Mouse (Mus musculus): ENCODE results near the gene Fbxl17. TPM values are rescaled to one million over a fixed set of nuclear protein-coding genes. Genes with fewer than 3 reads are reported as not detected.

Gene Fbxl17
- polyA plus RNA-seq, 1 experiment from 2014 or later: 7.0 TPM

- H3K9ac ChIP-seq: no peak overlapping the region
- WGBS: 75% methylated on average over 9 of the region's 9 CpGs
- H3K27ac ChIP-seq: no peak overlapping the region
- no peaks in the 10 kb centered on the region for H3K36me3 ChIP-seq (replicated peaks)
- no peaks in the 10 kb centered on the region for H3K4me1 ChIP-seq
- H3K4me3 ChIP-seq (replicated peaks): no peak overlapping the region
- no peaks in the 10 kb centered on the region for H3K27me3 ChIP-seq
- H3K4me2 ChIP-seq: no peak overlapping the region
- no peaks in the 10 kb centered on the region for H3K9me3 ChIP-seq
- ATAC-seq (ENCODE audit: low FRiP score): no peak
Measured at GRCm38 (mm10) chr17:63240021-63240730, 259.6 kb downstream of the Fbxl17 start.

DNA sequence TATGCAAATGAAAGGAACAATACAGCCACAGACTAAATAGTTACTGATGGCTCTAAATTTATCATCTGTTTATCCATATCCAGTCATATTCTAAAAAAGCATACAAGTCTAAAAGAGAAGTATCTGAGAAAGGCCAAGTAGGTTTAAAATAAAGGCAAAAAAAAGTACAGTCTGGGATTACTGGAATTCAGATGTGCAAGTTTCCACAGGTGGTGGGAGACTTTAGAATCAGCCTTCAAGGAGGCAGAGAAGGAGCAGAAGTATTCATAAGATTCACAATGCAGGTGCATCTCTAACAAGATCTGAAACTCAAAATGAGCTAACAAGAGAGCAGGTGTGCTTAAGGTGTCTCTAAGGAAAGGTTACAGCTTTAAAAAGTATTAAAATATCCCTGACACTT, 263.0 kb downstream of the Fbxl17 start:
- Histone ChIP-seq H3K9ac (no peak overlapping the region), H3K27me3 (no peaks in the 10 kb centered on the region), H3K4me1 (no peaks in the 10 kb centered on the region), H3K4me2 (no peak overlapping the region), H3K9me3 (no peaks in the 10 kb centered on the region), H3K4me3 (replicated peaks) (no peak overlapping the region), H3K36me3 (replicated peaks) (no peaks in the 10 kb centered on the region), H3K27ac (no peak overlapping the region)
- ATAC-seq (ENCODE audit: low FRiP score): no peak

DNA sequence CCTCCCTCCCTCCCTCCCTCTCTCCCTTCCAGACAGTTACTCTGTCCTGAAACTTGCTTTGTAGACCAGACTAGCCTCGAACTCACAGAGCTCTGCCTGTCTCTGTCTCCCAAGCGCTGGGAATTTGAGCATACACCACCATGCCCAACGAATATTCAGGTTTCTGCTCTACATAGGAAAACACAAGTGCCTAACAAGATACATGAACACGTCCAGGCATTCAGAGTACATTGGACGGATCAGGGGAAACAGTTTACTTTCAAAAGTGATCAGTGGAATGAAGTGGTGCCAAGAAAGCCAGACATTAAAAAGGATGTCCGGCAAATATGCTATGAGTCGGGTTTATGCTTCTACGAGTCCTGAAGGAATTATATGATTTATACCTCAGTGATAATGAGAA, 263.6 kb downstream of the Fbxl17 start:
- ATAC-seq (ENCODE audit: low FRiP score): no peak
- H3K4me2 ChIP-seq: no peak overlapping the region
- no peak overlapping the region for H3K27ac ChIP-seq
- H3K27me3 ChIP-seq: no peaks in the 10 kb centered on the region
- no peaks in the 10 kb centered on the region for H3K9me3 ChIP-seq
- H3K4me1 ChIP-seq: no peaks in the 10 kb centered on the region
- no peaks in the 10 kb centered on the region for H3K36me3 ChIP-seq (replicated peaks)
- WGBS: 85% methylated on average over 8 of the region's 8 CpGs
- no peak overlapping the region for H3K4me3 ChIP-seq (replicated peaks)
- H3K9ac ChIP-seq: no peak overlapping the region

DNA sequence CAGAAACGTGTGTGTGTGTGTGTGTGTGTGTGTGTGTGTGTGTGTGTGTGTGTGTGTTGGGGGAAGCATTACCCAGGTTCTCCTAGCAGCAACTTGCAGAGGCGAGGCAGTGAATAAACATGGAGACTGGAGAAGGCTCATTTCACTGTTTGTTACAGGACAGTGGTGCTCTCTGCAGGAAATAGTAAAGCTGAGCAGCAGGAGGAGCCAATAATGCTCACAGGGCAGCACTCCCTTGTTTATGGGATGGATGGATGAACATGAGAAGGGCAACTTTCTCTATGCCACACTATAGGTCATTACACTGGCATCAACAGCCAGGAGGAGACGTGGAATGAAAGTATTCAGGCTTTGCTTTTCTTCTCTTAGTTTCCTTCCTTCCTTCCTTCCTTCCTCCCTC, 264.0 kb downstream of the Fbxl17 start:
- ATAC-seq (ENCODE audit: low FRiP score): no peak
- H3K4me2 ChIP-seq: no peak overlapping the region
- no peak overlapping the region for H3K27ac ChIP-seq
- H3K4me1 ChIP-seq: no peaks in the 10 kb centered on the region
- no peak overlapping the region for H3K4me3 ChIP-seq (replicated peaks)
- H3K27me3 ChIP-seq: no peaks in the 10 kb centered on the region
- no peak overlapping the region for H3K9ac ChIP-seq
- no peaks in the 10 kb centered on the region for H3K36me3 ChIP-seq (replicated peaks)
- H3K9me3 ChIP-seq: no peaks in the 10 kb centered on the region
- 53% methylated on average over 3 of the region's 3 CpGs for whole genome bisulfite sequencing

- H3K4me3 ChIP-seq (replicated peaks): no peak overlapping the region
- no peaks in the 10 kb centered on the region for H3K27me3 ChIP-seq
- H3K9me3 ChIP-seq: no peaks in the 10 kb centered on the region
- H3K36me3 ChIP-seq (replicated peaks): no peaks in the 10 kb centered on the region
- no peak overlapping the region for H3K9ac ChIP-seq
- H3K4me2 ChIP-seq: no peak overlapping the region
- ATAC-seq (ENCODE audit: low FRiP score): peak; percentile 83; the same call in 1 of the 2 replicates
- no peak overlapping the region for H3K27ac ChIP-seq
- 14% methylated on average over 4 of the region's 4 CpGs for WGBS
- H3K4me1 ChIP-seq: peaks cover 10% of the 10 kb centered on the region
Measured at GRCm38 (mm10) chr17:63229111-63229510, 270.7 kb downstream of the Fbxl17 start.

DNA sequence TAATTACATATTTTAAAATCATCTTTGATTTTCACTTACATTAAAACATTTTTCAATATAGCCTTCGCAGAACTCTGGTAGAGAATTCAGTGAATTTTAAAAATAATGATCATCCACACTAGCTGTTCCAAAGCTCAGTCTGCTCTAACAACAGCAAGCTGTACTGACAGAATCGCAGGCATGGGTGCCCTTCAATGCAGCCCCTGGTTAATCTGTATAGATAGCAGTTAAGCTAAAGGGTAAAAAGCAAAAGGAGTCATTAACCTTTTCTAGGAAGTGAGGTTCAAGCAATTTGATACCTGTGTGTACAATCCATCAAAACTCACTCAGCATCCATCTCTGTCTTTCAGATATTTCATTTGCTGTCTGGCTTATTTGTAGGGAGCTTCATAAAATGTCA, 273.4 kb downstream of the Fbxl17 start:
- no peaks in the 10 kb centered on the region for H3K9me3 ChIP-seq
- H3K27ac ChIP-seq: no peak overlapping the region
- no peak overlapping the region for H3K4me3 ChIP-seq (replicated peaks)
- H3K4me2 ChIP-seq: no peak overlapping the region
- no peak for ATAC-seq (ENCODE audit: low FRiP score)
- 54% methylated on average over 2 of the region's 2 CpGs for WGBS
- H3K4me1 ChIP-seq: peaks cover 10% of the 10 kb centered on the region
- no peaks in the 10 kb centered on the region for H3K27me3 ChIP-seq
- no peaks in the 10 kb centered on the region for H3K36me3 ChIP-seq (replicated peaks)
- no peak overlapping the region for H3K9ac ChIP-seq

GRCm38 (mm10) chr17:63225959-63226358, 273.9 kb downstream of the Fbxl17 start:
- H3K4me1 ChIP-seq: peaks cover 11% of the 10 kb centered on the region
- ATAC-seq (ENCODE audit: low FRiP score): no peak
- H3K4me2 ChIP-seq: no peak overlapping the region
- H3K9ac ChIP-seq: no peak overlapping the region
- no peak overlapping the region for H3K4me3 ChIP-seq (replicated peaks)
- WGBS: 78% methylated on average over 1 of the region's 1 CpGs
- H3K36me3 ChIP-seq (replicated peaks): no peaks in the 10 kb centered on the region
- H3K27ac ChIP-seq: no peak overlapping the region
- no peaks in the 10 kb centered on the region for H3K9me3 ChIP-seq
- no peaks in the 10 kb centered on the region for H3K27me3 ChIP-seq

DNA sequence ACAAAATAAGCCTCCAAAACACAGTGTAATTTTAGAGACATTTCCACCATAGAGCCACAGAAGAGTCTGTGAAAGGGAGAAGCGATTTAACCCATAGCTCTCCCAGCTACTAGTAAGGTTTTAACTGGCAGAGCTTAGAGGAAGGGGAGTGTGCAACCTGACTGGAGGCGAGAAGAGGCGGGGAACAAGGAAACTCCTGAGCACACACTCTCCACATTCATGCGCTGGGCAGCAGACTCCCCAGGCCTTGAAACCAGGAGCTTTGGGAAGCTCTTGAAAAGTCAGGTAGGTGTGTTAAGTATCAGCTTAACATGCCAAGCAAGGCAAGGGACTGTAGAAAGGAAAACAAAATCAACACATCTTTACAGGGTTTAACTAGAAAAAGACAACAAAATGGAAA, 276.1 kb downstream of the Fbxl17 start:
- WGBS: 60% methylated on average over 4 of the region's 4 CpGs
- no peaks in the 10 kb centered on the region for H3K9me3 ChIP-seq
- no peak for ATAC-seq (ENCODE audit: low FRiP score)
- no peak overlapping the region for H3K9ac ChIP-seq
- H3K27me3 ChIP-seq: no peaks in the 10 kb centered on the region
- H3K36me3 ChIP-seq (replicated peaks): no peaks in the 10 kb centered on the region
- H3K4me3 ChIP-seq (replicated peaks): no peak overlapping the region
- no peak overlapping the region for H3K4me2 ChIP-seq
- no peak overlapping the region for H3K27ac ChIP-seq
- peaks cover 9% of the 10 kb centered on the region; the same call in 1 of the 2 replicates for H3K4me1 ChIP-seq

DNA sequence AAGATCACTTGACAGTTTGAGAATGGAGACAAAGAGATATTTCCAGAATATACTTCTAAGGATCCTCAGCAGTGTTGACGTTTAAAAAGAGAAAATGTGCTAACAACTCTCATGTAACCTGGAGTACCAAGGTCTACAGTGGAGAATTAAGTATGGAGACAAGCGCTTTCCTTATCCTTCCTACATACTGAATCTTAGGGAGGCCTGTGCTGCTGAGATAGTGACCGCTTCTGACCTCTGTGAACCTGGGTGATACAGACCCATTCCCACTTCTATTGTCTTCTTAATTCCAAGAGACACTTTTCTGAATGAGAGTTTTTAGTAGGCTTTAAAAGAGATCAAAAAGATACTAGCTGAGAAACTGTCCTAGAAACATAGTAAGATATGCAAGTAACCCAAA, 278.2 kb downstream of the Fbxl17 start:
- Histone ChIP-seq H3K27me3 (no peaks in the 10 kb centered on the region), H3K4me1 (peaks cover 5% of the 10 kb centered on the region; the same call in 1 of the 2 replicates), H3K9ac (no peak overlapping the region), H3K4me3 (replicated peaks) (no peak overlapping the region), H3K27ac (no peak overlapping the region), H3K4me2 (no peak overlapping the region), H3K36me3 (replicated peaks) (no peaks in the 10 kb centered on the region), H3K9me3 (no peaks in the 10 kb centered on the region)
- ATAC-seq (ENCODE audit: low FRiP score): no peak
- 93% methylated on average over 3 of the region's 3 CpGs for WGBS

- no peak overlapping the region for H3K9ac ChIP-seq
- no peak overlapping the region for H3K27ac ChIP-seq
- no peaks in the 10 kb centered on the region for H3K36me3 ChIP-seq (replicated peaks)
- 77% methylated on average over 5 of the region's 5 CpGs for WGBS
- no peak overlapping the region for H3K4me2 ChIP-seq
- no peaks in the 10 kb centered on the region for H3K9me3 ChIP-seq
- no peak overlapping the region for H3K4me3 ChIP-seq (replicated peaks)
- no peaks in the 10 kb centered on the region for H3K27me3 ChIP-seq
- ATAC-seq (ENCODE audit: low FRiP score): no peak
- H3K4me1 ChIP-seq: peaks cover 5% of the 10 kb centered on the region; the same call in 1 of the 2 replicates
Measured at GRCm38 (mm10) chr17:63220821-63221220, 279.0 kb downstream of the Fbxl17 start.

- Histone ChIP-seq H3K36me3 (replicated peaks) (no peaks in the 10 kb centered on the region), H3K4me3 (replicated peaks) (no peak overlapping the region), H3K9me3 (no peaks in the 10 kb centered on the region), H3K27me3 (no peaks in the 10 kb centered on the region), H3K27ac (no peak overlapping the region), H3K4me1 (peaks cover 5% of the 10 kb centered on the region; the same call in 1 of the 2 replicates), H3K4me2 (no peak overlapping the region), H3K9ac (no peak overlapping the region)
- ATAC-seq (ENCODE audit: low FRiP score): no peak
- 91% methylated on average over 1 of the region's 1 CpGs for WGBS
Measured at GRCm38 (mm10) chr17:63217016-63217415, 282.8 kb downstream of the Fbxl17 start.

DNA sequence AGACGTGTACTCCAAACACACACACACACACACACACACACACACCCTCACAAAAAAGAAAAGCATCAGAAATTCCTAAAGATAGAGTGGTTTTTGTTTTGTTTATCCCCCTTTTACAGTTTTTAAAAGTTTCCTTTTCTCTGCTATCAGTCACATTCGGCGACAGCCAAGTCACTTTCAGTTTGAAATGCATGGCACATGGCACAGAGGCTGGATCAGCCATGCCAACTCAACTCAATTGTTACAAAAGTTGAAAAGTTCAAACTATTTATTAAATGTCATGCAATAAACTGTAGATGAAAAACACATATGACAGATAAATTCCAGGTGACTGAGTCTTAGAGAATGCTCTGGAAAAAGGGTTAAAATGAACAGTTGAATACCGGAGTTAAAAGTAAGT, 287.8 kb downstream of the Fbxl17 start:
- ATAC-seq (ENCODE audit: low FRiP score): no peak
- no peaks in the 10 kb centered on the region for H3K9me3 ChIP-seq
- no peak overlapping the region for H3K4me2 ChIP-seq
- H3K4me1 ChIP-seq: no peaks in the 10 kb centered on the region; the same call in 1 of the 2 replicates
- no peak overlapping the region for H3K27ac ChIP-seq
- no peaks in the 10 kb centered on the region for H3K27me3 ChIP-seq
- no peak overlapping the region for H3K9ac ChIP-seq
- 87% methylated on average over 4 of the region's 4 CpGs for WGBS
- no peak overlapping the region for H3K4me3 ChIP-seq (replicated peaks)
- no peaks in the 10 kb centered on the region for H3K36me3 ChIP-seq (replicated peaks)

DNA sequence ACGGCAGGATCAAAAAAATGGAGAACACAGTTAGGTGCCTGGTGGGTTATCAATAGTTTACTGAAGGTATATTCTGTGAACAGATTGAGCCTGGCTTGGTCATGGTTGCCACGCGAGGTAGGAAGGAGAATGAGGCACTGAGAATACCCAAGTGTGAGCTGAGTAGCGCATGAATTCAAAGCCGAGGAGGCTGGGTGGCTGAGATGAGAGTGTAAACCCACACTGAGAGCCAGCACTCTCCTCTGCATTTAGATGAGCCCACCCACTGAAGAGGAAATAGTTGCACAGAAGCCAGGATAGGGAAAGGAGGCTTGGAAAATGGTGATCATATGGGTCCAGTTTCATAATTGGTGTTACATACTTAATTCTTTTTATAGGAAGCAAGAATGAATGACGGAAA, 290.7 kb downstream of the Fbxl17 start:
- H3K27ac ChIP-seq: no peak overlapping the region

More for the DNA sequence above, 290.7 kb downstream of the Fbxl17 start:
- H3K4me2 ChIP-seq: no peak overlapping the region
- H3K9me3 ChIP-seq: no peaks in the 10 kb centered on the region
- no peaks in the 10 kb centered on the region for H3K27me3 ChIP-seq
- H3K4me3 ChIP-seq (replicated peaks): no peak overlapping the region
- no peak for ATAC-seq (ENCODE audit: low FRiP score)
- 88% methylated on average over 6 of the region's 6 CpGs for WGBS
- peaks cover 5% of the 10 kb centered on the region; the same call in 1 of the 2 replicates for H3K4me1 ChIP-seq
- H3K36me3 ChIP-seq (replicated peaks): no peaks in the 10 kb centered on the region
- H3K9ac ChIP-seq: no peak overlapping the region

Measured in forebrain, embryonic 12.5 days (tissue).